Mouse (Mus musculus) frontal cortex, postnatal 36 days (tissue): Measurements from ENCODE around the gene Islr.

Experiments
- DNase-seq, 2 experiments: peaks; one replicate each; pipeline ENCODE4 v3.0.0; 2022; ENCODE audit warnings: low spot score in 2 of 2

Gene Islr

DNA sequence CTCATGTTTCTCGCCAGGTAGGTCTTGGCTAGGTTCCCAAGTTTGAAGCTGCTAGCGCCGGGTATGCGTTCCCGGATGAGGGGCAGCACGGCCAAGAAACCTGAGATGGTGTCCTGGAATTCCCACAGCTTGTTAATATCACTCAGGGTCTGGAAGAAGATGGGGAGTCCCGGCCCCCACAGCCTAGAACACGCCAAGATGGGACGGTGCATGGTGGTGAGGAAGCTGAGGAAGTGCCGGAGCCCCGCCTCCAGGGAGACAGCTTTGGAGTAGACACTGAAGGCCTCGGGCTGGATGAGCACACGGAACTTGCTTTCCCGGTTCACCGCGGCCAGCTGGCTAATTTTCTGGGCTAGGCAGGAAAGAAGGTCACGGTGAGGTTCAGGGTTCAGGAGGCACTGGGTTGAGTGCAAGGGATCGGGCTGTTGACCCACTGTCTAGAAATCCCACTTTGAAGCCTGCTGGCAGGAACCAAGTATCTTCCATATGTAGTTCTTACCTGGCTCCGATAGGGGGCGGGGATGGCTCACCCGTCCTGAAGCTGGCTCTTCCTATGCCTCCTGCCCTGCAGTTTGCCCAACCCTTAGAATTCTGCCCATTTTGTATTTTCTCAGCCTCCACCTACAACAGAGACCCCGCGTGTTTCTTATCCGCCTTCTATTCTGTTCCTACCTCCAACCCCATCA is 16.3 kb upstream of the Islr start:
- DNase-seq, result peak in 1 of 2 experiments; percentile 36

DNA sequence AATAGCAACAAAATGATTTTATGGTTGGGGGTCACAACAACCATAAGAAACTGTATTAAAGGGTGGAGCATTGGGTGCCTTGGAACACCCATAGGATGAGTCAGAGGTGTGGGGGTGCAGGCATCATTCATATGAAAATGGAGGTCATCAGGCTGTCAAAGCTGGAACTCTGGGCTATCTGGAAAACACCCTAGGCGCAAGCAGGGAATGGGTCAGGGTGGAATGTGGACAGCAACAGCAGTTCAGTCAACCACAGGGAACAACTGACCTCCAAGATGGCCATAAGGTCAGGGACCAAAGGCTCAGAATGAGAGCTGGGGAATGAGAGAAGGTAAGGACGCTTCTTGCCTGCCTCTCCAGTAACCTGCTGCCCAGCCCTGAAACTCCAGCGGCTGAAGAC is 14.4 kb upstream of the Islr start:
- no peak for DNase-seq

- peak; percentile 32 to 33 for DNase-seq
Observed at GRCm38 (mm10) chr9:58216402-58216801, 12.3 kb upstream of the Islr start.

- DNase-seq, result no peak
Observed at GRCm38 (mm10) chr9:58214519-58215180, 10.5 kb upstream of the Islr start.

GRCm38 (mm10) chr9:58213865-58214264 is 9.8 kb upstream of the Islr start:
- DNase-seq, result no peak

- no peak for DNase-seq
Observed at GRCm38 (mm10) chr9:58213377-58213776, 9.3 kb upstream of the Islr start.

DNA sequence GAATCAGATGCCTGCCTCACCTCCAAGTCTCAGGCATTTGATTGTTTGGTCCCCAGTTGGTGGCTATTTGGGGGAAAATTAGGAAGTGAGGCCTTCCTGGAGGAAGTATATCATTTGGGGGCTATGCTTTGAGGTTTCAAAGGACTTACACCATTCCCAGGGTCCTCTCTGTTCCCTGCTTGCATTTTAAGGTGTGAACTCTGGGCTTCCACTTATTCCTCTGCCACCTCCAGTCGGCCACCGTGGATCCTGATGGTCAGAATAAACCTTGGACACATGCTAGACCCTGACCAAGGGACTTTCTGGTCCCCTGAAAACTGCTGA is 6.2 kb upstream of the Islr start:
- no peak for DNase-seq

GRCm38 (mm10) chr9:58209462-58210303 is 5.6 kb upstream of the Islr start:
- DNase-seq, result peak; percentile 17 to 46

DNA sequence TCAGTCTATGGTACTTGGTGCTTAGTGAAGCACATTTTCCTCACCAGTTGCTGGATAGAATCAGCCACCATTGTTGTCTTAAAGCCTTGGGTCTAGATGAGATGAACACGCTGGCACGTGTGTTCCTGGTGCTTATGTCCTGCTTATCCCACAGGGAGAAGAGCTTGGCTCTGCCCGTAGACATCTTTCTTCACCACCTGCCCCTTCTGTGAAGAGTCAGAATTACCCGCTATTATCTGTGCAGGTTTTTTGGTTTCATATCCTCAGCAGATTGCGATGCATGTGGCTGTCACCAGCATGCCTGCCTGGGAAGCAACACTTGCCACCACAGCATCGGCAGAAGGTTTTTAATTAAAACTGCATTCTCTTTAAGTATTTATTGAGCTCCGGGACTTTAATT is 1.9 kb upstream of the Islr start:
- DNase-seq, result no peak

DNA sequence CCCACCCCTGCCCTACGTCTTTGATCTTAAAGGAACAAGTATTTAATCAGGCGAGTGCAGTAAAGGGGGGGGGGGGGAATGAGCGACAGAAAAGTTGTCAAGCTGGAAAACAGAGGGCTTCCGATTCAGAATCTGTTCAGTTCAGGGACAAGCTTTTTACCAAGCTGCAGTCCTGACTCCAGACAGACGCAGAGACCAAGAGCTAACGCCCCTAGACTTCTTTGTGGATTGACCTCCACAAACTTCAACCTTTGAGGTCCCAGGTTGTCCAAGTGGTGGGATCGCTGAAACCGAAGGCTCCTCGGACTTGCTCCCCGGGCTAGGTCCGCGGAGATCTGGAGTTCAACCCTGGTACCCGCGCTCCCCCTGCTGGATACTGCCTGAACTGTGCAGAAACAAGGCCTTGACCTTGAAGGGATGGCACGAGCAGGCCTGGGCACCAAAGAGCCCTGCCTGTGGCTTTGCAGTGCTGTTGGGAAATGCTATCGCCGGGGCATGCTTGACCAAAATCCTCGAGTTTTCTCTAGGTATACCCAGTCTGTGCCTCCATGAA is 418 bp upstream of the Islr start:
- DNase-seq, result peak; percentile 87 to 91

DNA sequence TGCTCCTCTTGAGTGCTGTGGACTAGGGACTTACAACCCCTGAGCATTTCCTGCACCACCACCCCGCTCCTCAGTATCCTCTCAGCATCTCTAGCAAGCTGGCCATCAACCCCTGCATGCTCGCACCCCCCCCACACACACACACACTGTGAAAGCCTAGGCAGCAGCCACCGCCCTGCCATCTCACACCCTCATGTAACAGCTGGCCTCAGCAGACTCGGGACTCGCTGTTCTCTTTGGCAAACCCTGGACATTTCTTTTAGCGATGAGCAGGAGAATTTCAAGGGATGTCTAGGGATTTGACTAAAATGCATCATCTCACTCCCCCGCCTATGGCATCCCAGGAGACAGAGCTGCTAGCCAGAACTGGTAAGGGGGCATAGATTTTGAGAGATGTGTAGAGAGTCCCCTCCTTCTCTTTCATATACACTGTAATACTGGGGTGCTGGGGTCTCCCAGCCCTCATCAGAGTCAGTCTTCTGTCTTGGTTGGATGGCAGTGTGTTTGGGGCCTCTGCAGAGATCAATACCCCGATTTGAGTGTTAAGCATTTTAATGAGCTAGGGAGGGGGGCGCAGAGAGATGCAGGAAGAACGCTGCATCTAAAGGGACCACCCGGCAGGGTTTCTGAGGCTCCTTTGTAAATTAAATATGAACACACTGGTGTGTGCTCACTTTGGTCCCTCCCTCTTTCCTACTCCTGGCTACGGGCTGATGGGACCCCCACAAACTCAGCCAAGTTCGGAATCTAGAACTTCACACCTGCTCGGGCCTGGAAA is 1.2 kb downstream of the Islr start:
- peak; percentile 71 to 73 for DNase-seq

DNA sequence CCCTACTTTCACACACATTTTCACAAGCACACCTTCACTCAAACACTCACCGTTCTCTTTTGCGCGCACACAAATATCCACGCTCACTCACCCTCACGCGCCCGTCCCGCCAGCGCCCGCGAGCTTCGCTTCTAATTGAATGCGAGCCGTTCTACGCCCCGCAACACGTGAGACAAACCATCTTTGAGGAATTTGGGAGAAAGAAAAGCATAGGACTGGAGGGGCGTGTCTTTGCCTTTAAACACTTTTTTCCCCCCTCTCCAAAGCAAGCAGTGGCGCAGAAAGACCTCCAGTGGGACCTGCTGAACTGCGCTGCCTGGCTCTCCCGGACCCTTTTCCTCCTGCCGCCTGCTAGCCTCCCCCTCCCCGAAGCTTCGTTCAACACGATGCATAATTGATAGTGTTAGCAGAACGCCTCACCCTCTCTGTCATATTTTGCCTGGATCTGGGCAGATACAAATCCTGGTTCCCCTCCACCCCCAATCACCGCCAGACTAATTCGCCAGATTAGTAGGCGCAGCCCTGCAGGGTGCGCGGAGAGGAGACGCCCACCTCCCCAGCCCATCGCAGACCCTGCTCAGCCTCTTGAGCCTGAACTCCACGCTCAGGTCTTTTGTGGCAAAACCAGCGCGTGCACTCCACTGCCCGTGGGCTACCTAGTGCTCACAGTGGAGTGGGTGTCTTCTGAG is 2.1 kb downstream of the Islr start:
- DNase-seq, result peak in 1 of 2 experiments; percentile 52

- peak in 1 of 2 experiments; percentile 64 for DNase-seq
Observed at GRCm38 (mm10) chr9:58201091-58201842, 2.8 kb downstream of the Islr start.

DNA sequence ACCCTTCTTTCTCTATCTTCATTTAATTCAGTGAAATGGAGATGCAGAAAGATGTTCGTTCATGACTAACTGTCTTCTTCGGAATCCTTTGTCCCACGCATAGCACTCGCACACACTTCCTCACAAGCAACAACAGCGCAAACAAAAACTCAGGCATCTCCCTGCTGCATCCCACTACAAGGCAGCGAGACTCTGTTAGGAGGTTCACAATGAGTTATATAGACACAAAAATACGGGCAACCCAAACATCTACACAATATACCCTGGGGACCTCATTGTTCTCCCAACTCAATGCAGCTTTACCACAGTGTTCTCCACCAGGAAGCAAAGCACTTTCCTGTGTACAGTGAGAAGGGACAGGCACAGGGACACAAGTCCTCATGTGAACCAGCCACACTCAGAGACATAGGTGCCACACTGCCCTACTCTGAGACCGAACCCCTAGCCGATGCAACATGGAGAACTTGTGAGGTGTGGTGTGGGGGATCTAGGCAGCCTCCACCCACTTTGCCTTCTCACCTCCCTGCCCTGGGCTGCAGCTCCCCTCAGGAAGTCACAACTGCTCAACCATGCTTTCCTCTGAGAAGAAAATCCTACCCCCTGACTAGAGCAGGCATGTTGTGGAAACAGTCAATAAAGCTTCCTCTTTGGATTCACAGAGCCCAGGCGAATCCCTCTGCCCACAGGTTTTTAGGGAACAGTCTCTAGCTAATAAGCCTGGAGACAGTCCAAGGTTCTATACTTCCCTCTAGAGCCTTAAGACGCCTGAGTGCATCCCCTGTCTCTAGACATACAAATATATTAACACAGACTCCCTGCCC is 3.6 kb downstream of the Islr start:
- peak in 1 of 2 experiments; percentile 41 for DNase-seq

DNA sequence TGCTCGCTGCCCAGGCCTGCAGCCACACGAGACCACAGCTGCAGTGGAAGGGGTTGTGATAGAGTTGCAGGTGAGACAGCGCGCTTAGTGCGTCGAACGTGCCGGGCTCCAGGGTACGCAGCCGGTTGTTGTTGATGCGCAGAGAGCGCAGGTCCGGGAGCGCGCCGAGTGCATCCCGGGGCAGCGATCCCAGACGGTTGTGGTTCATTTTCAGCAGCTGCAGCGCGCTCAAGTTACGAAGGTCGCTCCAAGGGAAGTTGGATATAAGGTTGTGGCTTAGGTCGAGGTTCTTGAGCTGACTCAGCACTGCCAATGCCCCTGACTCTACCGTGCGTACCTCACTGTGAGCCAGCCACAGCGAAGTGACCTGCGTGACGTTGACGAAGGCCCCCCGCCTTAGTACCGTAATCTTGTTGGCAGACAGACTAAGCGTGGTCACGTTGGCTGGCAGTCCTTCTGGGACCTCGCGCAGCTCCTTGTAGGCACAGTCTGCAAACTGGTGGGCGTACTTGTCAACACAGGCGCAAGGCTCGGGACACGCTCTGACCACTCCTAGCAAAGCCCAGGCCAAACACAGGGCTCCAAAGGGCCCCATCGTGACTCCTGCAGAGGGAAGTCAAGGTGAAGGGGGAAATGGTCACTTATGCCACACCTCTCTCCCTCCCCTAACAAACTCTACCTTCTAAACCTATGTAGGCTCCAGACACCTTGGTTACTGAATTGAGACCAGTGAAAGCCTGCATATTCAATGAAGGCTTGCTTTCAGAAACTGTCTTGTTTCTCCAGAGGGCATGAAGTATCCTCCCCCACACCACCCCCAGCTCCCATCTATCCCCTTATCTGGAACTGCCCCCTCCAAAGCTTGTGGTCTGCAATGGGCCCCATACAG is 4.5 kb downstream of the Islr start:
- peak in 1 of 2 experiments; percentile 50 for DNase-seq

GRCm38 (mm10) chr9:58198801-58199371 is 5.2 kb downstream of the Islr start:
- peak; percentile 34 to 55 for DNase-seq

GRCm38 (mm10) chr9:58197781-58198701 is 6.1 kb downstream of the Islr start:
- DNase-seq, result peak; percentile 69 to 77
